Mouse (Mus musculus): ENCODE results near the gene Ssc5d.

DNA sequence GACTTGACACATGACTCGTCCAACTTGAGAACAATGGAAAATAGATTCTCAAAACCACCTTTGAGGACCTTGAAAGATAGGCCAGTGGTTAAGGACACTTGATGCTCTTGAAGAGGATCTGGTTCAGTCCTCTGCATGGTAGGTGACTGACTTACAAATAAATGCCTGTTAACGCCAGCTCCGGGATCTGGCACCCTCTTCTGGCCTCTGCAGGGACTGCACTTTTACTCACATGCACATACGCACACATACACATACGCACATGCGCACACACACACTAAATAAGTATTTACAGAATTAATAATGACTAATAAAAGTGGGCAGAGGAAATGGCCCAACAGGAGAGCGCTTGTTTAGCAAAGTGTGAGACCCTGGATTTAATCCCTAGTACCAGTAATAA, 51.2 kb downstream of the Ssc5d start:
- TF ChIP-seq CTCF (conservative IDR thresholded peaks at IDR 0.05; ENCODE audit: low read length) (peak; percentile 77), NANOG (IDR thresholded peaks at IDR 0.05; ENCODE audit: borderline replicate concordance, low read length) (no peak)
